Mouse (Mus musculus) retina, postnatal 7 days (tissue): ENCODE measurements at regions not wholly inside any gene's neighbourhood (a gene's known extent, or its start where the extent isn't known, plus 50 kb on each side); places are given as distances from the start of the nearest gene placed in this dataset.

Source experiments
- DNase-seq: peaks from one replicate; pipeline ENCODE4 v3.0.0-alpha.2; 2012; ENCODE audit warnings: low read depth, low spot score

- DNase-seq, result no peak
Measured at GRCm38 (mm10) chr2:51014232-51014631, 134.7 kb downstream of the Rnd3 start.

- DNase-seq, result no peak
Measured at GRCm38 (mm10) chr2:51013090-51013489, 135.8 kb downstream of the Rnd3 start.

- DNase-seq, result no peak
Measured at GRCm38 (mm10) chr2:51008251-51008533, 140.7 kb downstream of the Rnd3 start.

DNA sequence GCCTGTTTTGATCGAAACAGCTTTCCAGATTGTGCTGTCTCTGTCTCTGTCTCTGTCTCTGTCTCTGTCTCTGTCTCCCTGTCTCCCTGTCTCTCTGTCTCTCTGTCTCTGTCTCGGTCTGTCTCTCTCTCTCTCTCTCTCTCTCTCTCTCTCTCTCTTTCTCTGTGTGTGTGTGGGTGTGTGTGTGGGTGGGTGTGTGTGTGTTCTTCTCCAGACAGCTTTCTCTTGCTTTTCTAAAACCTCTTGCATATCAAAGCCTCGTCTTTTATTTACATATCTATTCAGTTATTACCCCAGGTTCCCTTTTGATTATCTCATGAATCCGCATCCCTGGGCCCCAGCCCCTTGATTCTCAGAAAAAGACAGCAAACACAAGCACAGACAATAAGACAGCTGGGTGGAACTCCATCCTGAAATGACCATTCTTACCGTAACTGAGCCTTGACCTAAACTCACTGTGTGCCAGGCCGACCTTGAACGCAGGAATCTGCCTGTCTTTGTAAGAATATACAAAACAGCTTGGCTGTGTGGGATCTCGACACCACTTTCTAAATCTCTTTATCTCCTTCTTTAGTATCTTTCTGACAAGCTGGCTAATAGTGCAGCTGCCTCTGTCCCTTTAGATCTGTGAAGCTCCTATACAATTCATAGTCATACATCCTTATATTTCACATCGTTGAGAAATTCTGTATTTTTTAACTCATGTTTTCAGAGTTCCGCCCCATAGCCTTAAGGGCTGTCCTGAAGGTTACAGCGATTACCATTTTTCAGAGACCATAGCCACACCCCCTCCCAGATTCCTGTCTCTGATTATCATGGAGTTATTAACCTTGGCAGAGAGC, 141.3 kb downstream of the Rnd3 start:
- DNase-seq, result no peak

DNA sequence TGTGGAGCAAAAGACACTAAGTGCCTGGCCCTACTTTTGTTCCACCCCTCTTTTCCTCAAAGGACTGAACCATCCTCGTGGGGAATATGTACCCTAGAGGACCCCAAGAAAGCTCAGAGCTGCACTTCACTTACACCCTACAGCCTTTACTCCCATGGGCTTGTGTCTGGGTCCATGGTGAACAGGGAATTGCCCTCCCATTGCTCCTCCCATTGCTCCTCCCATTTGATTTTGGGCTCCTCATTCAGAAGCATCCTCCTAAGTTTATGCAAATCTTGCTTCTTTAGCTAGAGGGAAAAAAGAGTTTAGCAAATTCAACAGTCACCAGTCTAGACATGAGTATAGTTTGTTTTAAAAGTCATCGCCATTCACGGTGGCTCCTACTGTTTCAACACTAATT, 142.1 kb downstream of the Rnd3 start:
- DNase-seq, result no peak

- no peak for DNase-seq
Measured at GRCm38 (mm10) chr2:51001548-51001947, 147.4 kb downstream of the Rnd3 start.

GRCm38 (mm10) chr2:50983883-50984410, 165.0 kb downstream of the Rnd3 start:
- DNase-seq, result no peak

GRCm38 (mm10) chr2:50982571-50982970, 166.3 kb downstream of the Rnd3 start:
- no peak for DNase-seq

GRCm38 (mm10) chr2:50978356-50978755, 170.6 kb downstream of the Rnd3 start:
- no peak for DNase-seq

- DNase-seq, result peak; percentile 11
Measured at GRCm38 (mm10) chr2:50971131-50971825, 177.6 kb downstream of the Rnd3 start.

GRCm38 (mm10) chr2:50968382-50968781, 180.5 kb downstream of the Rnd3 start:
- DNase-seq, result no peak

DNA sequence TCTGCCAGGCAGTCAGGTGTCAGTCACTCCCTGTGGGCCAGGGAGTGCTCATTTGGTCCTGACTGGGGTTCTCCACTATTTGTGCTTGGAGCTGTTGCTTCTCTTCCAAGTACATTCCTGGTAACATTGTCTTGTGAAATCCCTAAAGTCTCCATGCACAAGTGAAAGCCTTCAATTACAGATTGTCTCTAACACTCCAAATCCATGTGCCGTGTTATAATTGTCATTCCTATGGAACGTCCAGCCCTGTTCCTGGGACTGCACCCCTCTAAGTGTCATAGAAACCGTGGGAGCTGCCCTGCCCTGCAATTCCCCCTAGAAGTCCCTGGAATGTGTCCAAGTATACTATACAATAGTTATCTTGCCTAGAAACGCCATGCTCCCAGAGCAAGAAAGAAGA, 181.1 kb downstream of the Rnd3 start:
- no peak for DNase-seq

DNA sequence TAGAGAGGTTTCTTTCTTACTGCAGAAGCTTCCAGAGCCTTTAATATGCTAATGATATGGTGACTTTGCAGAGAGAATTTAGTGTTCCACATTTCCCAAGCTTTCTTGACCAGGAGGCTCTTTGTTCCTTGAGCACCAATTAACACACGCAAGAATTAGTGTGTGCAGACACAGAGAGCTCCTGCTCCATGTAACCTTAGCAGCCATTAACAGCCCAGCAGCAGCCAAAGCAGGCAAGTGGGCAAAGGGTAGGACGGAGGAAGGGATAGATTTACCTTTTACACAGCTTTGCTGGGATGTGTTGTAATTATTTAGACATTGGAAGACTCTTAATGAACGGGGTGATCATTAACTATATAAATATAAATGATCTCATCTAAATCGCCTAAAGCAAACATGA, 181.8 kb downstream of the Rnd3 start:
- no peak for DNase-seq

DNA sequence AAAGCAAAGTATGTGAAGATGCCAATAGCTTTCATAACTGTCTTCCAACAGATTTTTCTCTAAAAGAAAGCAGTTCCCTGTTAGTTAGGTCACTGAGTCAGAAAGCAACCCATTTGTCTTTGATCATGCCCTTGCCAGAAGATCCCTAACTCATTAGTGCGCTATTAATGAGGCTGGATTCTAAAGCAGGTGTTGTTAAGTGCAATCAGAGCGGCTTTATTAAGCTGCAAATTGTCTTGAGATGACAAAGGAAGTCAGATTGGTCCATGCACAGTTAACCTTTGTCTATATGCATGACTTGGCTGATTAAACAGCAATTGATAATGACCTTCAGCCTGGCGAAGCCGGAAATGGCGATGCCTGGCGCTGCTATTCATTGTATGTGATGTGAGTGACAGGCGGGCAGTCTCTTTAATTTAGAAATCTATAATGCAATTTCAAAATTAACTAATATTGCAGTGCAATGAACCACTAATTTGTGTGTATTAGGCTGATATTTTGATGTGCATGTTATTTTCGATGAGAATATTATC, 183.4 kb downstream of the Rnd3 start:
- DNase-seq, result no peak

- DNase-seq, result no peak
Measured at GRCm38 (mm10) chr2:50964062-50964461, 184.8 kb downstream of the Rnd3 start.

GRCm38 (mm10) chr2:50961049-50961448, 187.9 kb downstream of the Rnd3 start:
- DNase-seq, result no peak

DNA sequence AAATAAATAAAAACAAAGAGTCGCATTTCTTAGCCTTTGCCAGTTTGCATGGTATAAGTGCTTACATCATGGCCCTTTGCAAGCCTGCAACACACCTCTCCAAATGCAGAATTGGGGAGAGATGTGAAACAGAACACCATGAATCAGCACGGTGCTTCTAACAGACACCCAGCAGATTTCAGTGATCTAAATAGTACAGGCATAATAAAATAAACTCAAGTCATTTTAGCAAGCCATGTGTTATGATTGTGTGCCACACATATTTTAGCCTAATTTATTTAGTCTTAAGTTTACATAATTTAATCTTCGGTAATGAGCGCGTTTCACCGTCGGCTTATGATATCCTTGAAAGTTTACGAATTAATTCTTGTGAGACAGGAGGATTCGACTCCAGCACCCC, 189.6 kb downstream of the Rnd3 start:
- no peak for DNase-seq

- DNase-seq, result no peak
Measured at GRCm38 (mm10) chr2:50954361-50955066, 194.4 kb downstream of the Rnd3 start.

- no peak for DNase-seq
Measured at GRCm38 (mm10) chr2:50951027-50951426, 197.9 kb downstream of the Rnd3 start.

- DNase-seq, result no peak
Measured at GRCm38 (mm10) chr2:50949717-50950116, 199.2 kb downstream of the Rnd3 start.

DNA sequence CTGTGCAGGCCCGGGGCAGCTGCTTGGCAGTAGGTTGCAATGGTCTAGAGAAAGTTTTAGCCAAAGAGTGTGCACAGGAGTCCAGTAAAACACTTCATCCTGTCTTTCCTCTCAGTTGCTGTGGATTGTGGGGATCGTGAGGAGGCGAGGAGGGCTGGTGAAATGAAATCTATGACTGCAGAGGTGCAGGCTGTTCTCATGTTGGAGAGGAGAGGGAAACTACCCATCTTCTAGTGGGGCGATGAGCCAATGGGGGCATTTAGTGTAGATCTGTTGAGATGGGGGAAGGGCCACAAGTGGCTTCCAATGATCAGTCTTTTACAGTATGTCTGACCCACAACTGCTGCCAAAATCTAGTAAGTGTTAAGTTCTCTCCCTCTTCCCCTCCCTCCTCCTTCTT, 203.4 kb downstream of the Rnd3 start:
- DNase-seq, result no peak

DNA sequence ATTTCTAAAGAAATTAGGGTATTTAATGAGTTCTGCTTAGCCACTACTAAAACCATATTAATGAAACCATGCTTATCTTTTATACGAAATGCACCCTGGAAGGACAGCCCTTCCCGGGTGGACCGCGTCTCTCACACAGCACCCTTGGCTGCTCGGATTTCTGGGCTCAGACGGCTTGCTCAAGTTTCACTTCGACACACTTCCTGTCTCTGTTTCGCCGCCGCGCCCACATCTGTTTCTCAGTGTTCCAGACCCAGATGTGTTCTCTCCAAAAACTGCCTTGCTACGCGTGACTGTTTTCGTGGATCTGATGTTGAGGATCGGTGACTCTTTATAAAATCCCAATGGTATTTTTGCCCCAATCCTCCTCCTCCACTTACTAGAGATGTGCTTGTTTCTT, 205.7 kb downstream of the Rnd3 start:
- DNase-seq, result no peak
